Mouse (Mus musculus) spleen, postnatal 10 days (tissue): ENCODE results near the gene Ubqln2.
A peak's percentile ranks its signal among the peaks of the same experiment; 100 is the strongest.

Experiments
- DNase-seq, 2 experiments: peaks; one replicate each; pipeline ENCODE4 v3.0.0; 2021 to 2022; ENCODE audit warnings: low spot score in 2 of 2

Gene Ubqln2

DNA sequence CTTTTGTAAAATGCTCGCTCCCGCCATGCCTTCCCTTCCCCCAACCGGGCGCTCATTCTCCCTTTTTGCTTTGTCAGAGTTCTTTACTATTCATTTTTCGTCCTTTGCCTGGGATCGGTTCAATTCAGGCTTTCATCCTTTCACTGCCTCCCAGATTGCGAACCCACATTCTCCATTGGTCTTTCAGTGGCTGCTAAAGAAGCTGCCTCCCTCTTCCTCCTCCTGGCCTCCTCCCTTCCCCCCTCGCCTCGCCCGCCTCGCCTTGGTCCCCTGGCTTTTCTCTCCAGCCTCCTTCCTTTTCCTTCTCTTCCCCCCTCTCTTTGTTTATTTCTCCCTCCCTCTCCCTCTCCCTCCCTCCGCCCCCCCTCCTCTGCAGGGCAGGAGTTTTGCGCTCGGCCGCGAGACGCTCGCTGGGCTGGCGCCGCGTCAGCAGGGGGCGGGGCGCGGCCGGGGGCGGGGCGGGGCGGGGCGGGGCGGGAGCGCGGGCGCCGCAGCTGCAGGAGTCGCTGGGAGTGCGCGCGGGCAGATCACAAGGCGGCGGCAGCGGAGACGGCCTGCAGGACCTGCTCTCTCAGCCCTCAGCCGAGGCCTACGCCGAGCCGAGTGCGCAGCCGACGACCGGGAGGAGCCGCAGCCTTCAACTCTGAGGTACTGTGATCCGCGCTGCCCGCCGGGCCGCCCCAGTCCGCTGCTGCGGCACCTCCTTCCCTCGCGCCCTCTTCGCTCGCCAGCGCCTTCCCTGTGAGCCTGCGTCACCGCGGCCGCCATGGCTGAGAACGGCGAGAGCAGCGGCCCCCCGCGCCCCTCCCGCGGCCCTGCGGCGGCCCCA, at the start of gene Ubqln2:
TSS of gene Ubqln2 (plus strand) at position 540 of the 829 bp plus-strand sequence.
- DNase-seq, result peak; percentile 59 to 74

DNA sequence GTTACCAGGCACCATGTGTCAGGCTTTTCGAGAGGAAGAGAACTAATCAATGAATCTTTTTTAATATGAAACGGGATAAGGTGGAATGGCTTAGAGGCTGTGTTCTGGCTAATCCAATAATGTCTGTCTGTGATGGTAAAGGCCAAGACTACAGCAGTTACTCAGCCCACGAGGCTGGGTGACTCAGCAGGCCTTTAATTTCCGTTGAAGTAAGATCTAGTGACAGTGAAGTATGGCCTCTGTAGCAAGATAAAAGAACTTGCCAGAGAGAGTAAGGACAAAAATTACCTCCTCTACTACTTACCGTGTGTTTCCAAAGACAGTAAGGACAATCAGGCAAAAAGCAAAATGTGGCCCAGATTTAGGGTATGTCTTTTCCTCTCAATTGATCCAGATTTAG, 46.1 kb upstream of the Ubqln2 start:
- DNase-seq, result no peak

DNA sequence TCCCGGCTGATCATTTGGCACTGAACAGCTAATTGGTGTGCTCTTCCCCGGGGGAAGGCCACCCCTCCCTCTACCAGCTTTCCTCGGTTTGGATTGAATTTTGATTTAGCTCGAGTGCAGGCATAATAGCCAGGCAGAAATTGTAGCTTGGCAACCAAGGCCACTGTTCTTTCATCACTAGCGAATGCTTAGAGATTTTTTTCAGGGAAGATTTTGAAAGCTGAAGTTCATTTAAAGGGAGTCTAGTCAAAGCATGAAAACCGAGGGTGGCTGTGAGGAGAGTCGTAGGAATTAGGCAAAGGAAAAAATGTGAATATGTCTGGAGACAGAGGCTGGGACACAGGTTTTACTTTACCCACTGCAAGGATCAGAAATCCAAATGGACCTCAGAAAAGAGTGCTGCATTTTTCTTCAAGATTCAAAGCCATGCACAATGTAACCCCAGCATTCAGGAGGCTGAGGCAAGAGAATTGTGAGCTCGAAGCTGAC, 21.2 kb upstream of the Ubqln2 start:
- DNase-seq, result no peak

DNA sequence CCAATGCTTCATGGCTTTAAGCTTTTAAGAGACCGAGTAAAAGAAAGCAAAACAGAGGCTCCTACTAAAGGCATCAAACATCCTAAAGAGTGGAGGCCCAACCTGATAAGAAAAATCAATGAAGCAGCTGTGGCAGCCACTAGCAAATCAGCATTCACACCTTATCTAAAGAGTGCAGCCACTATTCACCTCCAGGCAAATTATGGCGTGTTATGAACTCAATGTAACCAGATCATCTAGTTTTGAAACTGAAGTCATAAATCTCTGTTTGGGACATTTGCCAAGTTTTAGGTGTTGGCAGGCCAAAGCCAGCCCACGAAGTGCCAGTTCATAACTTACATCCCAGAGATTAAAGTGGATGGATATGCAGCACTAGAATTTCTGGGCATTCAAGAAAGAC, 5.7 kb upstream of the Ubqln2 start:
- DNase-seq, result no peak

DNA sequence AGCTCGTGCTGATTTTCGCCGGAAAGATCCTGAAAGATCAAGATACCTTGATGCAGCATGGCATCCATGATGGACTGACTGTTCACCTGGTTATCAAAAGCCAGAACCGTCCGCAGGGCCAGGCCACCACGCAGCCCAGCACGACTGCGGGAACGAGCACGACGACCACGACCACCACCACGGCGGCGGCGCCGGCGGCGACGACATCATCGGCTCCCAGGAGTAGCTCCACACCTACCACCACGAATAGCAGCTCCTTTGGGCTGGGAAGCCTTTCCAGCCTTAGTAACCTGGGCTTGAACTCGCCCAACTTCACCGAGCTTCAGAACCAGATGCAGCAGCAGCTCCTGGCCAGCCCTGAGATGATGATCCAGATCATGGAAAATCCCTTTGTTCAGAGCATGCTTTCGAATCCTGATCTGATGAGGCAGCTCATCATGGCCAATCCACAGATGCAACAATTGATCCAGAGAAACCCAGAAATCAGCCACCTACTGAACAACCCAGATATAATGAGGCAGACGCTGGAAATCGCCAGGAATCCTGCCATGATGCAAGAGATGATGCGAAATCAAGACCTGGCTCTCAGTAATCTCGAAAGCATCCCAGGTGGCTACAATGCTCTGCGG, 752 bp downstream of the Ubqln2 start:
- DNase-seq, result no peak

DNA sequence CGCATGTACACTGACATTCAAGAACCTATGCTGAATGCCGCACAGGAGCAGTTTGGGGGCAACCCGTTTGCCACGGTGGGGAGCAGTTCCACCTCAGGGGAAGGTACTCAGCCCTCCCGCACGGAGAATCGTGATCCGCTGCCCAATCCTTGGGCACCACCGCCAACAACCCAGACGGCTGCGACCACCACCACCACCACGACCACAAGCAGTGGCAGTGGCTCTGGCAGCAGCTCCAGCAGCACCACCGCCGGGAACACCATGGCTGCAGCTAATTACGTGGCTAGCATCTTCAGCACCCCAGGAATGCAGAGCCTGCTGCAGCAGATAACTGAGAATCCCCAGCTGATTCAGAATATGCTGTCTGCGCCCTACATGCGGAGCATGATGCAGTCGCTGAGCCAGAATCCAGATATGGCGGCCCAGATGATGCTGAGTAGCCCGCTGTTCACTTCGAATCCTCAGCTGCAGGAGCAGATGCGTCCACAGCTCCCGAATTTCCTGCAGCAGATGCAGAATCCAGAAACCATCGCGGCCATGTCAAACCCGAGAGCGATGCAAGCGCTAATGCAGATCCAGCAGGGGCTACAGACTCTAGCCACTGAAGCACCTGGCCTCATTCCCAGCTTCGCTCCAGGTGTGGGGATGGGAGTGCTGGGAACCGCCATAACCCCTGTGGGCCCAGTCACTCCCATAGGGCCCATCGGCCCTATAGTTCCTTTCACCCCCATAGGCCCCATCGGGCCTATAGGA, 1.4 kb downstream of the Ubqln2 start:
- peak; percentile 4 to 12 for DNase-seq

DNA sequence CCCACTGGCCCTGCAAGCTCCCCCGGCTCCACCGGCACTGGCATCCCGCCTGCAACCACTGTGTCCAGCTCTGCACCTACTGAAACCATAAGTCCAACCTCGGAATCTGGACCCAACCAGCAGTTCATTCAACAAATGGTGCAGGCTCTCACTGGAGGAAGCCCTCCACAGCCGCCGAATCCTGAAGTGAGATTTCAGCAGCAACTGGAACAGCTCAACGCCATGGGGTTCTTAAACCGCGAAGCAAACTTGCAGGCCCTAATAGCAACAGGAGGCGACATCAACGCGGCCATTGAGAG, 2.0 kb downstream of the Ubqln2 start:
- DNase-seq, result no peak

DNA sequence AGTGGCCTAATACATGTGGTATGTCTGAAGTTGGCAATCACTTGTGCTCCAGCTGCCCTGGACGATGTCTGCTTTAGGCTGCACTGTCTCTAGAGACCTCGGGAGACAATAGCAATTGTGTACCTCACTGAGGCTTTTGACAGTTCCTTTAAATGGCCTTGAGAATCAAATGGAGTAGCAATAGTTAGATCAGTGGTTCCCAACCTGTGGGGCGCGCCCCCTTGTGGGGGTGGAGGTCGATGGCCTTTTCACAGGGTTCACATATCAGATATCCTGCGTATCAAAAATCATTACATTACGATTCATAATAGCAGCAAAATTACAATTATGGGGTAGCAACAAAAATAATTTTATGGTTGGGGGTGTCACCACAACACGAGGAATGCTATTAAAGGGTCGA, 7.9 kb downstream of the Ubqln2 start:
- peak; percentile 6 to 64 for DNase-seq

DNA sequence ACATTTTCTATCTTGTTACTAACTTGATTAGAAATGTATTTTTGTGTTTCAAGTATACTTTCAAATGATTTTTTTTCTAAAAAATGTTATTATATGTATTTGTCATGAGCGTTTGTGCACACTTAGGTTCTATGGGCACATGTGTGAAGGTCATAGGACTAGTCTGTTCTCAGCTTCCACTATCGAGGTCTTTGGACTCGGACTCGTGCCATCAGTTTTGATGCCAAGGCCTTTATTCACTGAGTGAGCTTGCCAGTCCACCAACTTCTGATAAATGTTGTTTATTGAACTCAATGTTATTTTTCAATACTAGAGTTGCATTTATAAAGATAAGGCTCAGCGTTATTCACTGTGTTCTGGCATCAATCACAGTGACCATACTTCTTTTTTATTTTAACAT, 17.5 kb downstream of the Ubqln2 start:
- DNase-seq, result no peak

DNA sequence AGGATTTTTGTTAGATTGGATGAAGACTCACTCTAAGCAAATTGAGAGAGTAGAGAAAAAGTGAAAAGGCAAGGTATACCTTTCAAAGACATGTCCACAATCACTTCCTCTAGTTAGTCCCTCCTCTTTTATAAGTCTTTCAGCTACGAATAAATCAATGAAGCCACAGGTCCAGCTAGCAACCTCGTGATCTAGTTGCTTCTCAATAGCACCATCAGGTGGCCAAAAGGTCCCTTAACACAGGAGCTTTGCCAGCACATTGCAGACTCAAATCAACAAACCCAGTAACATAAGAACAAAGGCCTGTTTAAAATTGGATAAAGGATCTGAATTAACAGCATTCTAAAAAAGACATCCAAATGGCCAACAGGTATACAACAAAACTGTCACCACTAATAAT, 30.4 kb downstream of the Ubqln2 start:
- DNase-seq, result no peak
